Mouse (Mus musculus): ENCODE results near the gene Sparc.

Sparc gene

DNA sequence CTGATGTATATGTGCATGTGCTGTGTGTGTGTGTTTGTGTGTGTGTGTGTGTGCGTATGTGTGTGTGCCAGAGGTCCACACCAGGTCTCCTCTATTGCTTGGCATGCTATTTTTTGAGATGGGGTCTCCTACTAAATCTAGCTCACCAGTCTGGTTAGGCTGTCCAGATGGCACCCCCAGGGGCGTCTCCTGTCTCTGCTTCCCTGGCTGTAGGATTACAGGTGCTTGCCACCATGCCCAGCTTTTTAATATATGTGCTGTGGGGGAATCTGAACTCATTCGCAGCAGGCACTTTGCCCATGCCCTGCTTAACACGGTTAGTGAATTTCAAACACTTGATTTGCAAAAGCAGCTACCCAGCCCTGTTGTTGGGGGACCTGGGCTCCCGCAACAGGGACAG lies 57.1 kb downstream of the Sparc start:
- DNase-seq (ENCODE audit: low spot score in 2 of 2): no peak

DNA sequence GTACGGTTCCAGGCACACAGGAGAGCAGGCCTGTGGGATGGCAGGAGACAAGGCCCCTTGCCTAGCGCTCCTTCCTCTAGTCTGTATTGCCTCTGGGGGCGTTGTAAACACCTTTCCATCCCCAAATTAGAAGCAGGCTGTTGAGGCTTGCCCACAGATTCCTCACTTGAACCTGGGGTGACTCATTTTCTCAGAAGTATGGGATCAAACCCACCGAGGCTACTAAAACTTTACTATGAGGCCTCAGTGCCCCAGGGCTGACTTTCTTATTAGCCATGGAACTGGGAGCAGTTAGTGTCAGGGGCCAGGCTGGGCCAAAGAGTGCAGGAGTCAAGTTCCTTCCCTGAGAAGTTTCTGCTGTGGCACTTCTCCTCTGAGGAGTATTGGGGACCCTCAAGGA lies 57.7 kb downstream of the Sparc start:
- DNase-seq (ENCODE audit: low spot score in 2 of 2): no peak

DNA sequence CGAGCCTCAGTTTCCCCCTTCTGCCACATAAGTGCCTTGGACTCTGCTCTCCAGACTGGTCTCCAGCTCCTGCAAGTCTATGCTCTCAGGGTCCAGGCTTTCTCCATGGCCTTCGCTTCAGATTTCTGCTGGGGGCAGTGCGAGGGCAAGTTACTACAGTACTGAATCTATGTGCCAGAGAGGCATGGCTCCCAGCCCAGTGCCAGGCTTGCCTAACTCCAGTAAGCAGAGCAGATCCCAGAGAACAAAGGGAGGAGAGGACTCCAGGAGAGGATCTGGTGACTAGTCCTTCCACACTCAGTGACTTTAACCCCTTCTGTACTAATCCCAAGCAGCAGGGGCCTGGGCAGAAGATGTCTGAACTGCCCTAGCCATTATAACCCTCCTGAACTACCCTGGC lies 58.3 kb downstream of the Sparc start:
- DNase-seq (ENCODE audit: low spot score in 2 of 2): no peak

DNA sequence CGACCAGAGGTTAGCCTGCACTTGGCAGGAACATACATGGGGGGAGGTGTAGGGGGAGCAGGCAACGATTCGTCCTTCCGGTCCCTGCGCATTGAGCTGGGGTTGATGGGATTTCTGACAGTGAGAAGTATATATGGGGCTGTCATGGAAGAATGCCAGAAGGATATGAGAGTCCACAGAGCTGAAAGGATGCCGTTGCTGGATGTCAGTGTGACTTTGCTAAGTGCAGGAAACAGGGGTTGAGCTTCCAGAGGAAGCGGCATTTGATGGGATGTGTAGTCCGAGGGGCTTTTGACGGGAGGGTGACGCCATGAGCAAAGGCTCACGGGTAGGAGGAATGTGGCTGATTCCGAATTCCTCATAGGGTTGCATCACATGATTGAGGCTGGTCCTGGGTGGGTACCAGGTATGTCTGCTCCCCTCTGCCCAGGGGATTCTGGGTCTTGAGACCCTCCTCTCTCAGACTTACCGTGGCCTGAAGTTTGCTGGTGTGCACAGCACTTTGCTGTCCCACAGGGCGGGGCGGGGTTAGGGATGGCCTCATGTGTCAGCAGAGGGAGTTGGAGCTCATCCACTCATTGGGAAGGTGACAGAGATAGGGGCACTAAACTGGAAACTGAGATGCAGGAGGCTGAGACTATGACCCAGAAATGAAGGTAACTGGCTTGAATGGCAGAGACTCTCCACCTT lies 64.7 kb downstream of the Sparc start:
- no peak for DNase-seq (ENCODE audit: low spot score in 2 of 2)

DNA sequence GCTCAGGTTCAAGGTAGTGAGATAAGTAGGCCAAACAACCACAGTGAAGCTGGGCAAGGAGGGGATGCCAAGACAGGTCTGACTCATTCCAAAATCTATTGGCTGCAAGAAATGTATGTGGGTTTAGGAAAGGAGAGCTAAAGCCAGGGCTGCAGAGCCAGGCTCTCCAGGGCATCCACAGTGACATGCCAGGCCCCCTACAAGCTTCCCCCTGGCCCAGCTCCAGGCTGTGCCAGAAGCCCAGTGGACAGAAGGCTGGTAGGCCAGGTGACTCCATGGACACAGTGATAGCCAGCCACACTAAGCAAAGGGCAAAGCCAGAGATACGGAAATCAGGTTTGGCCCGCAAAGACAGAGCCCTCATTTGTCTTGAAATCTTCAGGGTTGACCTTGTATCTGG lies 66.1 kb downstream of the Sparc start:
- DNase-seq (ENCODE audit: low spot score in 2 of 2): no peak

All from left cerebral cortex, adult 9 months (tissue).